In genomic region chr12:96114727-96115379, GRCm38 (mm10) we compare ENCODE assay signal across 15 mouse cellular contexts.
DNase-seq lines count a peak whose midpoint lies in the region; ATAC-seq lines count a peak whose summit lies in the region.
"Had no signal": no experiment of that assay in that cellular context is flagged by ENCODE, and none has a peak within 500 bp of the region (broad histone marks: within the 10 kb centered on the region; RNA-seq: fewer than 3 reads in every experiment).

No protein-coding gene starts in this region.

- no peaks in the 10 kb centered on the region for H3K36me3 ChIP-seq in forebrain, embryonic 13.5 days (ENCODE audit: poor library complexity, severe bottlenecking)
- no peaks in the 10 kb centered on the region for H3K36me3 ChIP-seq in hindbrain, embryonic 16.5 days (ENCODE audit: control insufficient read depth, insufficient read depth, low read length)

- H3K4me3 ChIP-seq in forebrain, embryonic 13.5 days: no peak overlapping the region
- no peak overlapping the region for H3K4me3 ChIP-seq in hindbrain, embryonic 16.5 days (ENCODE audit: low read length)

- no peak overlapping the region for H3K4me2 ChIP-seq in forebrain, embryonic 13.5 days
- H3K4me2 ChIP-seq in hindbrain, embryonic 16.5 days (ENCODE audit: low read length): no peak overlapping the region

- peaks cover 10% of the 10 kb centered on the region; the same call in 1 of the 2 replicates for H3K4me1 ChIP-seq in forebrain, embryonic 13.5 days
- H3K4me1 ChIP-seq in hindbrain, embryonic 16.5 days (ENCODE audit: control insufficient read depth, insufficient read depth, low read depth, low read length): no peaks in the 10 kb centered on the region

- no peaks in the 10 kb centered on the region for H3K27me3 ChIP-seq in forebrain, embryonic 13.5 days
- H3K27me3 ChIP-seq in hindbrain, embryonic 16.5 days (replicated peaks; ENCODE audit: control insufficient read depth, insufficient read depth, low read length): no peaks in the 10 kb centered on the region

- H3K27ac ChIP-seq in forebrain, embryonic 13.5 days: peak overlapping the region; percentile 44; the same call in 1 of the 2 replicates
- no peak overlapping the region for H3K27ac ChIP-seq in hindbrain, embryonic 16.5 days (ENCODE audit: low read depth, low read length)
- H3K27ac ChIP-seq: macrophage had no signal

- H3K9me3 ChIP-seq in forebrain, embryonic 13.5 days (replicated peaks): no peaks in the 10 kb centered on the region
- no peaks in the 10 kb centered on the region for H3K9me3 ChIP-seq in hindbrain, embryonic 16.5 days (ENCODE audit: control insufficient read depth, low read length)

- peak; percentile 4 for DNase-seq in layer of hippocampus, adult 9-11 months
- DNase-seq in layer of hippocampus, adult 9-10 months (ENCODE audit: low spot score): no peak
- peak; percentile 54 for DNase-seq in Muller cell, postnatal 12 days (ENCODE audit: inconsistent ontology term)
- no peak for DNase-seq in thymus, postnatal 4 days
- DNase-seq: adrenal gland, postnatal 25 days; heart, postnatal 36 days; kidney, adult 18-20 months; kidney, postnatal 36 days; liver; lung, adult 2 months had no signal

- 13% methylated on average over 3 of the region's 3 CpGs for WGBS in forebrain, embryonic 13.5 days
- WGBS in hindbrain, embryonic 16.5 days: 13% methylated on average over 3 of the region's 3 CpGs

- H3K9ac ChIP-seq in forebrain, embryonic 13.5 days: no peak overlapping the region
- no peak overlapping the region for H3K9ac ChIP-seq in hindbrain, embryonic 16.5 days (ENCODE audit: low read depth, low read length)

- ATAC-seq in forebrain, embryonic 13.5 days: peak; percentile 95
- ATAC-seq in hindbrain, embryonic 16.5 days: peak; percentile 86
- no peak for ATAC-seq in megakaryocyte progenitor cell, adult 5-6 weeks (replicated peaks; ENCODE audit: poor library complexity)
- ATAC-seq: CD4-positive, CD25-positive, alpha-beta regulatory T cell, adult 4 months had no signal

Comparison
In these comparisons a context has a peak if more than half of its experiments do, and no peak if none do; other contexts are left out.
1. DNase-seq: peak in layer of hippocampus, adult 9-11 months (single experiment) and Muller cell, postnatal 12 days (single experiment); none in layer of hippocampus, adult 9-10 months (single experiment) and thymus, postnatal 4 days (single experiment).